Mouse (Mus musculus) heart, embryonic 11.5 days (tissue): ENCODE results near the gene Snx18. TPM values are rescaled to one million over a fixed set of nuclear protein-coding genes. Genes with fewer than 3 reads are reported as not detected.

Experiments
- ATAC-seq: fragments of 200-750 bp; cut with Nextera tagmentation; replicated peaks from 2 replicates; pipeline ENCODE4 v1.8.0; 2017; ENCODE audit warnings: moderate library complexity; ENCODE audit not compliant: insufficient number of reproducible peaks, low FRiP score, low TSS enrichment
- H3K27ac ChIP-seq: fragments of 300-500 bp; sonication (generic); 2 replicates; pipeline ENCODE4 v1.5.1; 2014; ENCODE audit warnings: mild to moderate bottlenecking, low read depth, low read length
- H3K27me3 ChIP-seq: fragments of 300-500 bp; sonication (generic); 2 replicates; pipeline ENCODE4 v1.6.1; 2014; ENCODE audit warnings: mild to moderate bottlenecking, low read length, mixed read lengths; ENCODE audit not compliant: control insufficient read depth, insufficient read depth
- H3K36me3 ChIP-seq: fragments of 300-500 bp; sonication (generic); 2 replicates; pipeline ENCODE4 v1.6.1; 2014; ENCODE audit warnings: mild to moderate bottlenecking, low read length, moderate library complexity, mixed read lengths; ENCODE audit not compliant: control insufficient read depth, insufficient read depth
- H3K4me1 ChIP-seq: fragments of 300-500 bp; sonication (generic); 2 replicates; pipeline ENCODE4 v1.6.1; 2014; ENCODE audit warnings: low read length; ENCODE audit not compliant: control insufficient read depth, insufficient read depth
- H3K4me2 ChIP-seq: fragments of 300-500 bp; sonication (generic); 2 replicates; pipeline ENCODE4 v1.6.1; 2014; ENCODE audit warnings: mild to moderate bottlenecking, moderate library complexity
- H3K4me3 ChIP-seq: fragments of 300-500 bp; sonication (generic); 2 replicates; pipeline ENCODE4 v1.5.1; 2014; ENCODE audit warnings: low read depth, low read length
- H3K9ac ChIP-seq: fragments of 300-500 bp; sonication (generic); 2 replicates; pipeline ENCODE4 v1.6.1; 2014; ENCODE audit warnings: mild to moderate bottlenecking, low read depth, low read length, moderate library complexity
- H3K9me3 ChIP-seq: fragments of 300-500 bp; sonication (generic); replicated peaks from 2 replicates; pipeline ENCODE4 v1.6.1; 2016; ENCODE audit warnings: low read length; ENCODE audit not compliant: control insufficient read depth
- WGBS: fragments of 180-500 bp; shearing (Covaris S2); extraction: QIAGEN DNeasy Blood & Tissue Kit; methylation state at CpG from one replicate; pipeline ENCODE4 v1.1.7; 2014; ENCODE audit not compliant: insufficient replicate concordance; 5-methylcytosine and 5-hydroxymethylcytosine counted together
- polyA plus RNA-seq: library from polyadenylated mRNA; unstranded; fragments of >200 nt; fragmentation: Nextera tagmentation; extraction: Ambion mirVana; gene quantifications from 2 replicates; pipeline ENCODE4 v1.2.1, GENCODE M21; 2014

Gene Snx18
- polyA plus RNA-seq, 1 experiment from 2014 or later = 21.6 TPM

DNA sequence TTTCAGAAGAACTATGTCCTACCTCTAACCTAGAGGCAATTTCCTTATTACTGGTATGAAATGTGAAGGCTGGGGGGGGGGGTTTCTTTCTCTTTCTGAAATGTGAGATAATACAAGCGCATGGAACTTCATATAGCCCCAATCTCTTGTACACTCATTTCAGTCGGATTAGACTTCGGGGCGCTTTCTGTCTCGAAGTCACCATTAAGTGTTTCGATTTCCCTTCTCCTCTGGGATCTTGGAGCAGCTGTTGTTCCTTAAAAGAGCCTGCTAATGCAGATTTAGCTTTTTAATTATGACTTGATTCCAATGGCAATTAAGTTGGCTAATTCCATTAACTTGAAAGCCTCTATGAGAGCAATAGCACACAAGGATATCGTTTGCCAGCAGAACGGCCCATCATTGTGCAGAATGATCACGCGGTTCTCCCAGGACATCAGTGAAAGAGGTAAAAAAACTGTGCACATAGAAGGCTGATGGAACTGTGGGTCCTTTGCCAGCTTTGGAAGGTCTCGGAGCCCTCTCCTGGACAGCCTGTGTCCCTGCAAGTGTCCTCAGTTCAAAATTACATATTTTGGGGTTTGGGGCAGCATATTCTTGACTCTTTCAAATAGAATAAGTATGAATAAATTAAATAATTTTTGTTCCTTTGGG is 22.7 kb upstream of the Snx18 start:
- H3K9ac ChIP-seq = no peak overlapping the region
- H3K27ac ChIP-seq = no peak overlapping the region
- no peak for ATAC-seq
- WGBS = 77% methylated on average over 11 of the region's 11 CpGs
- H3K4me2 ChIP-seq = no peak overlapping the region
- no peaks in the 10 kb centered on the region for H3K27me3 ChIP-seq
- no peak overlapping the region for H3K4me3 ChIP-seq
- H3K36me3 ChIP-seq = no peaks in the 10 kb centered on the region
- H3K9me3 ChIP-seq = no peaks in the 10 kb centered on the region
- H3K4me1 ChIP-seq = no peaks in the 10 kb centered on the region

DNA sequence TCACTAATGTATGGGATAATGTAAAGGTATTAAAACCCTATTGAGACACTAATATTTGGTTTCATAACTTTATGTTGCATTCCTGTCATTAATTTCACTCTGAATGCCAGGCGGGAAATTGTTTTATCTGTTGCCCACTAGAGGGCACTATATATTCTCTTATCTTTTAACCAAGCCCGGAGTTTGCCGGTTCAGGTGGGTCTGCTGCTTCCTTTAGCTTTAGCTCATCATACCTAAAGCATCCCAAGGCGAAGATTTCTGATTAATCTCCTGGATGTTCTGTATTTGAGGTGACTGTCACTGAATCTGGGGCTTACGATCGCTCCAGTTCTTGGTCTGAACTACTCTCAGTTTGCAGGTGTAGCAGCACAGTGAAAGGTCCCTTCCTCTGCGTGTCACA is 20.6 kb upstream of the Snx18 start:
- H3K4me1 ChIP-seq = 0 out of 2 replicates have a peak, but pooled peaks cover 6% of the 10 kb centered on the region
- no peak overlapping the region for H3K4me3 ChIP-seq
- H3K9me3 ChIP-seq = no peaks in the 10 kb centered on the region
- no peak for ATAC-seq
- no peak overlapping the region for H3K27ac ChIP-seq
- WGBS = 29% methylated on average over 7 of the region's 7 CpGs
- no peaks in the 10 kb centered on the region for H3K36me3 ChIP-seq
- peak overlapping the region; percentile 38; the same call in 1 of the 2 replicates for H3K4me2 ChIP-seq
- H3K9ac ChIP-seq = no peak overlapping the region
- no peaks in the 10 kb centered on the region for H3K27me3 ChIP-seq

DNA sequence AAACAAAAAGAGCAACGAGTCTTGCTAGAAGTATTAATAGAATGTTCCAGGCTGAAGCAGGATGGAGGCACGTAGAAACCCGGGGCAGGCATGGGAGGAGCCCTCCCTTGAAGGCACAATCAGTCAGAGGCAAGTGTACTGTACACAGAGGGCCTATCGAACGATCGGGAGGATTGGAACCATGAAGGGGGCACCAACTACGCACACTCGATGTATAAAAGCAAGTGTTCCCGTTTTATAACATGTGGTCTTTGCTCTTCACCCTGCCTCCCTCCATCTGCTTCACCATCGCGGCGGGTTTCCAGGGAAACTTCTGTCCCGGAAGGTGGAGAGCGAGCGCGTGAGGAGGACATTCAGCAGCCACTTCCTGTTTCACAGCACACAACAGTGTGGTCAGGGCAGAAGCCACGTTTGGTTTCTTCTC is 17.4 kb upstream of the Snx18 start:
- no peak for ATAC-seq
- no peak overlapping the region for H3K4me2 ChIP-seq
- WGBS = 67% methylated on average over 17 of the region's 17 CpGs

DNA sequence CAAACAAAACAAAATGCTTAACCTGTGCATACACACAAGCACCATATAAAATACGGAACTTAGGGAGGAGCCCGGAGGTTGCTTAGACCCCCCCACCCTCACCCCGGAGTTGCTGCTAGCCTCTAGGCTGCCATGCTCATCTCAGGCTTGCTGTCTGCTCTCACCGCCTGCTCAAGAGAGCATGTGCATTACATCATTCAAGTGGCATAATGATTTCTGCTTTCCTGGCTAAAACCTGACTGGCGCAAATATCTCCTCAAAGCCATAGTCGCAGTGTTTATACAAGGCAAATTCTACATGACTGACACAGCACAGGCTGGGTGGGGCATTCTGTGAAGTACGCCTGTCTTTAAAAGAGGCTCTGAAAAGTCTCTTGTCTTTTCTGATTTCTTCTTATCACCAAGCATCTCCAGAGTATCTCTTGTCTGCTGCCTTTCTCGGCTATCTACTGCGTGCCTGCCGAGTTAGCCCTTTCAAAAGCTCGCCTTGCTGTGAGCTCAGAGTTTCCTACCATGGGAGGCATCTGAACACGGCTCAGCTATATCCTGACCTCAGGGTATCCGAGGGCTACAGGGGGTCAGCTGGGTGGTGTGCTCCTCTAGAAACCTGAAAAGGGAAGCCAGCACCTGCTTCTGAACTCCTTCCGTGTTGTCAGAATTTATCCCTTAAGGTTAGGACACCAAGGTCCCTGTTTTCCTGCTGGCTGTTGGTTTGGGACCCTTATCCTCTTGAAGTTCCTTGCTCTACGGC is 16.5 kb upstream of the Snx18 start:
- Histone ChIP-seq H3K4me2 (peak overlapping the region; percentile 29), H3K27me3 (no peaks in the 10 kb centered on the region), H3K27ac (no peak overlapping the region), H3K36me3 (no peaks in the 10 kb centered on the region), H3K4me3 (no peak overlapping the region), H3K9me3 (no peaks in the 10 kb centered on the region), H3K4me1 (0 out of 2 replicates have a peak, but pooled peaks cover 6% of the 10 kb centered on the region), H3K9ac (no peak overlapping the region)
- no peak for ATAC-seq
- WGBS = 46% methylated on average over 15 of the region's 15 CpGs

More for the DNA sequence above, 17.4 kb upstream of the Snx18 start:
- H3K9ac ChIP-seq = no peak overlapping the region
- H3K27me3 ChIP-seq = no peaks in the 10 kb centered on the region
- H3K4me1 ChIP-seq = 0 out of 2 replicates have a peak, but pooled peaks cover 6% of the 10 kb centered on the region
- H3K27ac ChIP-seq = no peak overlapping the region
- H3K4me3 ChIP-seq = no peak overlapping the region
- no peaks in the 10 kb centered on the region for H3K9me3 ChIP-seq
- no peaks in the 10 kb centered on the region for H3K36me3 ChIP-seq

DNA sequence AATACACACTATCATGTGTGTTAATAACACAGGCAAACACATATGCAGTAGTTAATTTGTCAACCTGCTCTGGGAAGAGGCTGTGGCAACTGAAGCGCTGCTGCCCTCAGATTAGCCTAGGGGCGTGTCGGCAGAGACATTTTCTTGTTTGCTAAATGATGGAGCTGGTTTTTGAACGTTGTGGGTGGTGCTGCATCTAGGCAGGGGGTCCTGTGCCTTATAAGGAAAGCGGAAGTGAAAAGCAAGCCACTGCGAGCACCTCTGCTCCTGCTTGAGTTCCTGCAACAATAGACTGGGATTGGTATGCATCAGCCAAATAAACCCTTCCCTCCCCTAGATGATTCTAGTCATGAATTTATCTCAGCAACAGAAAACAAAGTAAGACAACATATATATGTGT is 14.1 kb upstream of the Snx18 start:
- Histone ChIP-seq H3K27me3 (no peaks in the 10 kb centered on the region), H3K4me2 (no peak overlapping the region), H3K4me1 (0 out of 2 replicates have a peak, but pooled peaks cover 6% of the 10 kb centered on the region), H3K27ac (no peak overlapping the region), H3K4me3 (no peak overlapping the region), H3K9me3 (no peaks in the 10 kb centered on the region), H3K36me3 (no peaks in the 10 kb centered on the region), H3K9ac (no peak overlapping the region)
- WGBS = 51% methylated on average over 6 of the region's 6 CpGs
- no peak for ATAC-seq

DNA sequence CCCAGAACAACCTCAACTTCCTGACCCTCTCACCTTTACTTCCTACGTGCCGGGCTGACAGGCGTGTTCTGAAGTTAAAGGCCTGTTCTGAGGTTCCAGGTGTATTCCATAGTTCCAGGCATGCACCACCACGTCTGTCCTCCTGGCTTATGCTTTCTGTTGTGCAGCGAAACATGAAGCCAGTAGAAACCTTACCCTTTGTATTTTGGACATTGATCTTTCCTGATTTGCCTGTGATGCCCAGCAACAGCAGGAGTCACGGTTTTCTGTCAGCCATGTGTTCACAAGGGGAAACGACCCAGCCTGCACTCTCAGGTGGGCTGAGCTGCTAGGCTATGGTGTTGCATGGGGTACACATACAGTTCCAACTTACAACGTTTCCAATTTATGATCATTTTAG is 9.2 kb upstream of the Snx18 start:
- H3K9me3 ChIP-seq = no peaks in the 10 kb centered on the region
- no peak for ATAC-seq
- no peaks in the 10 kb centered on the region for H3K36me3 ChIP-seq
- no peaks in the 10 kb centered on the region for H3K27me3 ChIP-seq
- no peaks in the 10 kb centered on the region for H3K4me1 ChIP-seq
- H3K4me3 ChIP-seq = no peak overlapping the region
- H3K4me2 ChIP-seq = no peak overlapping the region
- no peak overlapping the region for H3K27ac ChIP-seq
- 79% methylated on average over 8 of the region's 8 CpGs for WGBS
- H3K9ac ChIP-seq = no peak overlapping the region

DNA sequence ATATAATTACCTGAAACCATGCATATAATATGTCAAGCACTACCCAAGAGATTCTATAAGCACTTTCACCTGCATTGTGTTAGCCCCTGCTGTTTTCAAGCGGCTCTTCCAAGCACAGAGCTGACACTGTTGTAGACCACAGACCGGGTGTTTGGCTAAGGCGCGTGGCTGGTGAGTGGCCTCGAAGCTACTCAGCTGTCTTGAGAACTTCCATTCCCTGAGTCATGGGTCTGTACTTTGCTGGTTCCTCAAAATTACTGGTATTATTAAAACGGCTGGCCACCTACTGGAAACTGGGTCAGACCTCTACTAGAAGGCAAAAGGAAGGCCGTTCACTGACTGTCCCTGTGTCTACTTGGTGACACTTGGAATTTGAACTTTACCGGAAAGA is 4.5 kb upstream of the Snx18 start:
- Histone ChIP-seq H3K27me3 (no peaks in the 10 kb centered on the region), H3K4me2 (no peak overlapping the region), H3K9me3 (no peaks in the 10 kb centered on the region), H3K36me3 (no peaks in the 10 kb centered on the region), H3K9ac (no peak overlapping the region), H3K4me3 (no peak overlapping the region), H3K27ac (no peak overlapping the region), H3K4me1 (0 out of 2 replicates have a peak, but pooled peaks cover 2% of the 10 kb centered on the region)
- no peak for ATAC-seq
- WGBS = 67% methylated on average over 8 of the region's 8 CpGs

DNA sequence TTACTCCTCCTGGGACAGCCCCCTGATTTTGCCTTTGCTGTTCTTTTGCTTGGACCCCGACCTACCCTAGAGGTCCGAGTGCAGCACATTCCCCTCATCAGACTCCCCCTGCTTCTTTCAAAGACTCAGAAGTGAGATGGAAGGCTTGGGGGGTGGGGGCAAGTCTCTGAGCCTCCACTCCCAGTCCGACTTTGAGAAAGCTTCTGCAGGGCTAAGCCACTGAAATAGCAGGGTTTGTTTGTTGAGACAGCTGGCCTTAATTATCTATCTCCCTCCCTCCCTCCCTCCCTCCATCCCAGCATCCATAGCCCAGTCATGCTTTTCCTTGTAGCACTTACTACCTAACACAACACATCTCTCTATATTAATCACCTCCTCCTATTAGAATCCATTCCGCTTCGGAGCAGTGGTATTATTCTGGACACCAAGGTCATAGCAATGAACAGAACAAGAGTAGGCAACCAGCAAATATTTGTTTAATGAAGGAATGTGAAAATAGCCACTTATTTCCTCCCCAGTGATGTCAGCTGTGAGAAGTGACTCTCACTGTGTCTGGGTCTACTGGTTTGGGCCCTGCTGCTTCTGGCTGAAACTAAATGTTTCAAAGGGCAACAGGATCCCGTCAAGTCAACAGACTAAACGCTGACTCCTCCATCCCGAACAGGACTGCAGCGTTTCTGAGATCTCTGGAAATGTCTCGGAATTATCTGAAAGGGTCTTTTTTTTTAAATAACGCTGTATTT is 3.9 kb upstream of the Snx18 start:
- H3K4me3 ChIP-seq = no peak overlapping the region
- peaks cover 4% of the 10 kb centered on the region; the same call in 1 of the 2 replicates for H3K4me1 ChIP-seq
- 47% methylated on average over 11 of the region's 11 CpGs for WGBS
- H3K9me3 ChIP-seq = no peaks in the 10 kb centered on the region
- no peaks in the 10 kb centered on the region for H3K36me3 ChIP-seq
- H3K4me2 ChIP-seq = no peak overlapping the region
- H3K27ac ChIP-seq = no peak overlapping the region
- no peaks in the 10 kb centered on the region for H3K27me3 ChIP-seq
- no peak for ATAC-seq
- 0 out of 2 replicates have a peak overlapping the region, but pooled peaks have one; percentile 28 for H3K9ac ChIP-seq
